Mouse (Mus musculus): ENCODE measurements around the gene 4933424G06Rik. TPM values are rescaled to one million over a fixed set of nuclear protein-coding genes. Genes with fewer than 3 reads are reported as not detected.

Gene 4933424G06Rik
- polyA plus RNA-seq, 1 experiment: not detected

DNA sequence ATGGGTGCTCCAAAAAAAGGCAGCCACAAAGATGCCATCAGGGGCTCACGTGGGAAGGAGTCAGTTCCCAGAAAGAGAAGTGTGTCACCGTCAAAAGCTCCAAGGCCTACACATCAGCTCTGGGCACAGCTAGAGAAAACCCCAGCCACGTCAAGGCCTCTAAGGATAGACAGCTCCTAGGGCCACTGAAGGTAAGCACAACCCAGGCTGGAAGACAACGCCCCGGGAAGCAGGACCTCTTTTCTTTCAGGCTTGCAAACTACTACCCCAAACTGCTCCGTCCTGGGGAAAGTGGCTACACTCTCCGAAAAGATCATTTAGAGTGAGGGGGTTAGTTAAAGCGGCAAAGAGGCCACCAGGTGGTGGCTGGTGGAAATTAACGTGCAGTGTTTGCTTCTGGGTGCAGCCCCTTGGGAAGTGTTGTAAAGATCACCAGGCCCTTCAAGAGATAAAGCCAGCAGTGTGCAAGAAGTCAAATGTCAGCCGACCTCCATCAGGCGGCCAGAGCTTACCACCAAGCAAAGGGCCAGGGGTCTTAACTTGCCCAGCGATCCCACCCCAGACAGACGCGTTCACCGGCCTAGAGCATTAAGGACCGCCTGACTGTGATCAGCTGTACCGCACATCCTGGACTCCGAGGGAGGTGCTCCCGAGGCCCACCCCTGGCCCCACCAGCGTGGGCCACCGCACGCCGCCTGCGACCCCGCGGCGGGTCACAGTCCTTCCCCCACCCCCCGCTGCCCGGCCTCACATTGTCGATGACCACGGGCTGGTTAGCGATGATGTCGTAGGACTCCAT is 695 bp upstream of the 4933424G06Rik start:
- DNase-seq (ENCODE audit: low read depth): no peak

DNA sequence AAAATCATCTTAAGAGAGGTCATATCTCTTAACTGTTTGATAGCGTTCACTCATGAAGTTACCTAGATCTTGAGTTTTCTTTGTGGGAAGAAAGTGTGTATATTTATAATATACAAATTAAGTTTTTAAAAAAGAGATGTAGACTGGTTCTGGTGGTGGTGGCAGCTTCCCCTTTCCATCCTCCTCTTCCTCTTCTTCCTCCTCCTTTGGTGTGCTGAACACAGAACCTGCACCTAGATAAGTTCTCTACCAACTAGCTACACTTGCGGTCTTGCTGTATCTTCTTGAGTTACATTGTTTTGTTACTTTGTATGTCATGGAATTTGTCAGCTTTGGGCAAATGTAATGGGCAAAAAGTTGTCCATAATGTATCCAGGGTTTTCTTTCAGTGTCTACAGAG is 1.2 kb downstream of the 4933424G06Rik start:
- no peak for DNase-seq (ENCODE audit: low read depth)

DNA sequence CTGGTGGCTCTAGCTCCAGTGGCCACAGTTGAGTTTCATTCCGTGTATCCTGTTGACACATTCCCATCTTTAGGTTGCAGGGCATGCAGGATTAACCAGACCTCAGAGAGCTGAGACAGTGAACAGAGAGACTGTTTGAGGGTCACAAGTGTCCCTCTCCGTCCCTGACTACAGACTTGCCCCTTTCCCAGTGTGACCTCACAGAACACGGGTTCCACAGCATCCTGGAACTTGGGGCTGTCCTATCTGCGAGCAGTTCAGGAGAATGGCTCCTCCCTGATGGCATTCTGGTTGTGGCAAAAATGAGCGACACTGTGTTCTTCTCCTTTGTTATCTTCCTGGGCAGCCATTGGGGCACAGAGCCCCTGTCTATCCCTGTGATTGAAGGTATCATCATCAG is 4.4 kb downstream of the 4933424G06Rik start, which contains the start of gene Actr1b:
Gene Actr1b (minus strand): TSS at position 112 of the 400 bp plus-strand sequence.
- no peak for DNase-seq (ENCODE audit: low read depth)

DNA sequence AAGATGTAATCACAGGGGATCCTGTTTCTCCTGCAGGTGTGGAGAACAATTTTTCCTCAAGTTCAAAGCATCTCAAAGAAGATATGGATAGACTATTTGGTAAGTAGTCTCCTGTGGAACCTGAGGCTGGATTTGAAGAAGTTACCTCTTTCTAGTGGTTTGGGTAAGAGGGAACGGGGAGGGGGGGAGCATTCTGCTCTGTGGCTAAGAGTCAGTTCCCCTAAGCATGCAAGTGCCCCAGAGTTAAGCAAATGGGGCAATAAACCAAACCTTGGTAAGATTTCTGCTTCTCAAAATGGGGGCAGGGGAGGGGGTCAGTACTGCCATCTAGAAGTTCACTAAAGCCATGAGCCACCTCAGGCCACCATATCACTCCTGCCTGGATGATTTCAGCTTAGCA is 8.8 kb downstream of the 4933424G06Rik start:
- no peak for DNase-seq (ENCODE audit: low read depth)

DNA sequence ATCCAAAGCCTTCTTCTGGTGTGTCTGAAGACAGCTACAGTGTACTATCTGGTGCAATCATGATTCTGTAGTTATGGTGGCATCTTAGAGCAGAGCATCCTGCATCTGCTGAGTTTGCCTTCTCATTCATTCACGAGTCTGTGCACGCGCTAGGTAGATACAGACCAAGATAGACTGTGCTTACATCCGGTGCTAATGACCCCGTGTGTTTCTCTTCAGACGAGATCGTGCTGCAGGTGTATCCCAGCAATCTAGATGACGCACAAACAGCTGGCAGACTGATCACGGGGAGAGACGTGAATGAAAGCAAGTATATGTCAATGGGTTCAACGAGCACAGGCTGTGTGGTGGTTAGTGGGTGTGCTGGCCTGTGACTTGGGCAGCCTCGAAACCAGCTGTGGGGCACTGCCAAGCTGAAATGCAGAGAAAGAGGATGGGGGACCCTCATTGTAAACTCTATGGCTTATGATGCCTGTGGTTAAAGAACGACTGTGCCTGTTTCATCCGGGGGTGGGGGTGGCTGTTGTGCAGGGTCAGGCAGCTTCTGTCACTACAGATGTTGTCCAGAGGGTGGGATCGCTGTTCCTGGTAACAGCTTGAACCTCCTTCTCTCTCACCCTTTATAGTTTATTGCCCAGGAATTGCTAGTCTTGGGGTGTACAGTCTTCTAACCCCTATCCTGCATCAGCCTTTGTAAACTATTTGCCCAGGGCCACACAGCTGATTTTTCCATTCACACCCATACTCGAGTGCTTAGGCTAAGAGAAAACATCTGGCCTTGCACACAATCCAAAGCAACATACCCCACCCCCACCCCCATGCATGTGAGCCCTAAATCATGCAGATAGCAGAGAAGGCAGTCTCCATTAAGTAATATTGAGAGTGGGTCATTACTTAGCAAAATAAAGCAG is 13.5 kb downstream of the 4933424G06Rik start:
- no peak for DNase-seq (ENCODE audit: low read depth)

DNA sequence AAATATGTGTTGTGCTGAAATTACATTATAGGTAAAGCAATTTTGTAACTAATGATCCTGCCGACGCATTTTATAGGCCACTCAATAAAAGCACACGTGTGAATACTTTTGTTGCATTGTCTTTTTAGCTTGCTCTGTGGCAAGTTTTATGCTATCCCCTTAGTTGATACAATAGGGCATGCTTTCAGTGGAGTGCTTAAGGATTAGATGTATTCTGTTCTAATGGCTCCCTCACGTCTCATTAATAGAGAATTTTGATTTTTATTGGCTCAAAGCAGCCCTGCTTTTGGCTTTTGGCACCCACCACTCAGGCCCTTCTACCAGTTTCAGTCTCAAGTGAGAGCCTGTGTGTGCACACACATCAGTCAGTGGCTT is 14.1 kb downstream of the 4933424G06Rik start:
- no peak for DNase-seq (ENCODE audit: low read depth)

DNA sequence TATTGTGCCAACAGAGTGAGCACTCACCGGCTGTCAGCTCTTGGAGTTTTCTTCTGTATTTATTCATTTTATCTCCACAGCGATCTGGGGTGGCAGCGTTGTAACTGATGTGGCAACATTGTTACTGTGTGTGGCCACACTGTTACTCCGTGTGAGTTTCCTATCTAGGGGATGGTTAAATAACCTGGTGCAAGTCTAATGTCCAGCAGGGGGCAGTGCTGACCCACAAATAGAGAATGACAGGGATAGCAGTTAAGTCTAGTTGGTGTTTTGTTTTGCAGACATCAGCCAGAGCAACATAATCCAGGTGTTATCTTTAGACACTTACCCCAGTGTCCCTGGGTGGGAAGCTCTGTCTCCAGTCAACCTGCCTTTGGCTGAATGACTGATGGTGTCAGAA is 27.4 kb downstream of the 4933424G06Rik start:
- DNase-seq (ENCODE audit: low read depth): no peak

DNA sequence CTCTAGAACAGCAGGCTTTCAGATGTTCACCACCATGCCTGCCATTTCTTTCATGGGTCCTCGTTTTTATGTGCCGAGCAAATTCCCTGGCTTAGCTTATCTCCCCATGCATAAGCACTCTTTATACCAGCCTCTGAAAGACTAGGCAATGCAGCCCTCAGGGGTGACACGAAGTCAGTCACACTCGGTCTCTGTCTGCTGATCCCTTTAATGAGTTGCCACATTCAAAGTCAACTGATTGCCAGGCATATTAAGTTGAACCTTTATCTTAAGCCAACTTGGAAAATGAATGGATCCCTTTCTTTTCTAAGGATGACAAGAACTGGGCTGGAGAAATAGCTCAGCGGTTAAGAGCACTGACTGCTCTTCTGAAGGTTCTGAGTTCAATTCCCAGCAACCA is 29.3 kb downstream of the 4933424G06Rik start:
- peak; percentile 54 for DNase-seq (ENCODE audit: low read depth)

DNA sequence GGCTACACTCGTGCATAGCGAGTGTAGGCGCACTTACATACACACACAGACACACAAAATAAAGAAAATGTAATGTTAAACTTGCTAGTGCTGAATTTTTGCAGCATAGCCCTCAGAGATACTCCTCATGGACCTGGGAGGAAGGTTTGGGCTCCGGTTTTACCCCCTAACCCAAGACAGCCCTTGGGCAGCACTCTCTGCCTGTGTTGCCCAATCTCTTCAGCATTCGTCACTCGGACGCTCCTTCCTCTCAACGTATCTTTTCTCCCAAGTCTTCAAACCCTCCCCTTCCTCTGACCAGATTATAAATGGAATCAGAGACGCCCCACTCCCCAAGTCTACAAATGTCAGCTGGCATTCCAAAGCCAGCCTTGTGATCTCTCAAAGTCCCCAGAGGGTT is 33.1 kb downstream of the 4933424G06Rik start:
- no peak for DNase-seq (ENCODE audit: low read depth)

DNA sequence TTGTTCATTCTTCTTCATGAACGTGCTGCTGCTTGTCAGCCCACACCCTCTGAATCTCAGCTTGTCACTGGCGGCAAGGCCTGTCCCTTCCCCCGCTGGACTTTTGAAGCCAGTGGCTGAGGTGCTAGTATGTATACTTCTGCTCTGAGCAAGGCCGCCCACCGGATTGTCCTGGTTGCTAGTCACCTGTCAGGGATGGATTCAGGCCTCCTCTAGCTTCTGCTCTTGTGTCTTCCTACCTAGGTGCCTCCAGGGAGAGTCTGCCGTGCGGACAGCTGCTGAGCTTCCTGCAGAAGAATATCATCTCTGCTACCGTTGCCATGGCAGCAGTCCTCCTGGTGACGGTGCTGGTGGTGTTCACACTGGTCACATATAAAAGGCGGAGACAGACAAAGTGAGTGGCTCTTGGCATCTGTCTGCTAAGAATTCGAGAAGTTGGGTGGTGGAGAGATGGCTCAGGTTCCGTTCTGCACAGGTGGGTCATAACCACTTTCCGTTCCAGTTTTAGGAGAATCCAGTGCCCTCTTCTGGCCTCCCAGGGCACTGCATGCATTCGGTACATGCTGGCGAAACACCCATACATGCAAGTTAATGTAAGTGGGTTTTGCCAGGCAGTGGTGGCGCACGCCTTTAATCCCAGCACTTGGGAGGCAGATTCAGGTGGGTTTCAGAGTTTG is 34.5 kb downstream of the 4933424G06Rik start:
- no peak for DNase-seq (ENCODE audit: low read depth)

DNA sequence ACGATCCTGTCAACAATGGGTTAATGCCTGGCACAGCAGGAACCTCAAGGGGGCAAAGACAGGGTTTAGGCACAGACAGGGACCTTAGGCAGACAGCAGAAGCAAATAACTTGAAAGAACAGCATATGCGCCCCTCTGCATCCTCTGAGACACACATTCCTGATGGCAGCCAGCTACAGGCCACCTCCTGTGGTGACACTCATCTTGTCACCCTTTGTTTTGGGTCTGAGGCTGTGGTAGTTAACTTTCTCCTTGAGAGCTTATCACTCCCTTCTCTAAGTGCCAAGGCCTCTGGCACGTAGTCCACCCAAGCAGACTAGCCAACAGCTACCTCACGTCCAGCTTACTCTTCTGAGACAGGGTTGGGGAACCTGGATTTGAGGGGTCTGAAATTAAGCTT is 35.7 kb downstream of the 4933424G06Rik start:
- no peak for DNase-seq (ENCODE audit: low read depth)

DNA sequence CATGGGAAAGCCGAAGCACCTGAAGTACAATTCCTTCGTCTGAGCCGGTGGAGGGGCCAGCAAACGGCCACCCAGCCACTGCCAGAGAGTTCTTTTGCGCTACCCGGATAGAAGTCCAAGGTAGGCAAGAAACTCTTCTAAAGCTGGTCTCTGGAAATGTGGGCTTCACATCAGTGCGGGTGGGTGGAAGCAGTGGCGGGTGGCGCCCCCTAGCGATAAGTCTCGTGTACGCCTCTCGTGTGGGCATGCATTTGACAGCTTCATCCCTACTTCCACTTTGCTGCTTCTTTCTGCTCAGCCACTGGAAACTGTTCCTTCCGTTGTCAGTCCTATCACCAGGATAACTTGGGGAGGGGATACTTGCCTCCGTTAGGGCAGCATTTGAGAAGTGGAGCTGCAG is 36.5 kb downstream of the 4933424G06Rik start:
- no peak for DNase-seq (ENCODE audit: low read depth)

DNA sequence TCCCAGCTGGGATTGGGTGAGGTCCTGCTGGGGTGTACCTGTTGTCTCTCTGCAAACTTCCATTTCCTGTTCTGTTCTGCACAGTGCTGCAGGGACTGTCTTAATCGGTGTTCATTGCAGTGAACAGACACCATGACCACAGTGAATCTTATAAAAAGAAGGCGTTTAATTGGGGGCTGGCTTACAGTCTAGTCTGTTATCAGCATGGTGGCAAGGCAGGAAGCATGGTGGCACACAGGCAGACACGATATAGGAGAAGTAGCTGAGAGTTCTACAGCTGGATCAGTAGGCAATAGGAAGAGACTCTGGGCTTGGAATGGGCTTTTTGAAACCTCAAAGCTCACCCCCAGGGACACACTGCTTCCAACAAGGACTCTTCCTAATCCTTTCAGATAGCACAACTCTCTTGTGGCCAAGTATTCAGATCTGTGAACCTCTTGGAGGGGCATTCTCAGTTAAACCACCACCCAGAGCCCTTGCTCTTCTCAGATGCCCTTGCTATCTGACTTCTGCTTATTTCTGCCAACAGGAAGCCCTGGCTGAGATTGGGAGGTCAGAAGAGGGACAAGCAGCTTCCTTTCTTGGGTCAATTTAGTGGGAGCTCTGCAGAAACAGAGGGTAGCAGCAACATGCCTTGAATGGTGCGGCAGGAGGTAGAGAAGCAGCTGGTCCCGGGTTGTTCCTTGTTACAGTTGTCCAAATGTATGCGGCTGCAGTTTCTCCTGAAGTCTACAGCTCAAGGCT is 44.2 kb downstream of the 4933424G06Rik start:
- DNase-seq (ENCODE audit: low read depth): no peak

DNA sequence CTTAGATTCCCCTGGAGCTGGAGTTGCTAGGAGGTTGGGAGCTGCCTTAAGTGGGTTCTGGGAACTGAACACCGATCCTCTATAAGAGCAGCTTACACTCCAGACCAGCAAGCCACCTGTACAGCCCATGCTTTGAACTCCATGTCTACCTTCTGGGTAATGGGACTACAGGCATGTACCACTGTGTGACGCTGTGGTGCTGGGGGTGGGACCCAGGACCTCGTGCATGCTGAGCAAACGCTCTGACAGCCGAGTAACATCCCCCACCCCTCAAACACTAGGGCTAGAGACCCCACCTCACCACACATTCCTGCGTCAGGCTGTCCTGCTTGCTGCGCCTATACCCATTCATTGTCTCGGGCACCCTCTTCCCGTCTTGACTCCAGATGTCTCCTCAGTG is 48.6 kb downstream of the 4933424G06Rik start:
- no peak for DNase-seq (ENCODE audit: low read depth)

DNA sequence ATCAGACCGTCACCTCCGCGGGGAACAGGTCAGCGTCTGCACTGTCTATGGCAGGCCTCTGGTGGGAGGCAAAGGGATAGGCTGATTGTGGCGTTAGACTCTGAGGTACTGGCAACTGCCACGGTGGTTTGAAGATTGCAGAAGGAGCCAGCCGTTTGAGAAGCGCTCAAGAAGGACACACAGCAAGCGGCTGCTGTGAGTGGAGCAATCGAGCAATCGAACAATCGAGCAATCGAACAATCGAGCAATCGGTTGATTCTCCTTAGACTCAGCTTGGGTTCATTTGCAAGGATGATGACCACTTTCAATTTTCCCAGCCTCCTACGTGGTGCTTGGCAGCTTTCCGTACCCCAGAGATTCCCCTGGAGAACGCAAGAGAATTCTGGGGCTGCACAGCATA is 49.1 kb downstream of the 4933424G06Rik start:
- DNase-seq (ENCODE audit: low read depth): no peak

DNA sequence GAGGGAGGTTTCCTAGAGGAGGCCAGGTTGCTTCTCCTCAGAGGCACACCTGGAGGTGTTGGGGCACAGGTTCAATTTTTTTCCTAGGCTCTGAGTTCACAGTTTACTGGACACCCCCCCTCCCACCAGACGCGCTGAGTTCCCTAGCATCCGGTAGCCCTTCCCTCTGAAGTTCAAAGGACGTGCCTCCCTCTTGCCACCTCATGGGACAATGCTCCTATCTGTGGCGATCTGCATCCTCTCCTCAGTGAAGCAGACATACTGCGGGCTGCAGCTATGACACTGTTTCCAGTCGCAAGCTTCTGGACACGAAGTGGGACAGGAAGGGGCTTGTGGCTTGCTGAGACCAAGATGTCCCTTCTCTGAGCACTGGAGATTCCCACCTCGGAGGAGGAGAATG is 50.5 kb downstream of the 4933424G06Rik start:
- DNase-seq (ENCODE audit: low read depth): no peak

DNA sequence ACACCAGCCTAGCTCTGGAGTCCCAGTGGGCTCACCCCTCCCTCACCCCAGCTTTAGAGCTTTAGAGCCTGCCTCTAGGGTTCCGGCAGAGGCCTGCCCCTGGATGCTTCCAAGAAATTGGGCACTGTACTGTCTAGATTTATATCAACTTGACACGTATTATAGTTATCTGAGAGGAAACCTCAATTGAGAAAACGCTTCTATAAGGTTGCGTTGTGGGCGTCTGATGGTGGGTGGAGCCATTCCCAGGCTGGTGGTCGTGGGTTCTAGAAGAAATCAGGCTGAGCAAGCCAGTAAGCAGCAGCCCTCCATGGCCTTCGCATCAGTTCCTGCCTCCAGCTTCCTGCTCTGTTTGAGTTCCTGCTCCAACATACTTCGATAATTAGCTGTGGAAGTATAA is 51.1 kb downstream of the 4933424G06Rik start:
- DNase-seq (ENCODE audit: low read depth): no peak

DNA sequence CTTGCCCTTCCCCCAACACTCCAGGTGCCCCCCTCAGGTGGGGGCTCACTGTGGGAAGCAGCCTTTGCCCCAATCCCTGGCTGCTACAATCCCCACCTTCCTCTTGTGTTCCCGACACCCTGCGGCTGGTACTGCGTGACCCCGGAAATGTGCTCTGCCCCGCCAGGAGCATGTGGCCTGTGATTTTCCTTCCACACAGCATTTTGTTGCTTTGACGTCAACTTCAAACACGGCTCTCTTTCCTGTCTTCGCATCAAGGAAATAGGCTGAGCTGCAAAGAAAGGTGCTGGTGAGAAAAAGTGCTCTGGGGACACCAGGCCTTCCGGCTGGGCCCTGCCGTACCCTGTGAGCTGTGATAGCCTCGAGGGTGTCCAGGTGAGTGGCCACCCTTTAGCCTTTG is 51.6 kb downstream of the 4933424G06Rik start, which contains the start of gene Zap70:
Gene Zap70 (plus strand): TSS at position 231 of the 400 bp plus-strand sequence.
- no peak for DNase-seq (ENCODE audit: low read depth)

DNA sequence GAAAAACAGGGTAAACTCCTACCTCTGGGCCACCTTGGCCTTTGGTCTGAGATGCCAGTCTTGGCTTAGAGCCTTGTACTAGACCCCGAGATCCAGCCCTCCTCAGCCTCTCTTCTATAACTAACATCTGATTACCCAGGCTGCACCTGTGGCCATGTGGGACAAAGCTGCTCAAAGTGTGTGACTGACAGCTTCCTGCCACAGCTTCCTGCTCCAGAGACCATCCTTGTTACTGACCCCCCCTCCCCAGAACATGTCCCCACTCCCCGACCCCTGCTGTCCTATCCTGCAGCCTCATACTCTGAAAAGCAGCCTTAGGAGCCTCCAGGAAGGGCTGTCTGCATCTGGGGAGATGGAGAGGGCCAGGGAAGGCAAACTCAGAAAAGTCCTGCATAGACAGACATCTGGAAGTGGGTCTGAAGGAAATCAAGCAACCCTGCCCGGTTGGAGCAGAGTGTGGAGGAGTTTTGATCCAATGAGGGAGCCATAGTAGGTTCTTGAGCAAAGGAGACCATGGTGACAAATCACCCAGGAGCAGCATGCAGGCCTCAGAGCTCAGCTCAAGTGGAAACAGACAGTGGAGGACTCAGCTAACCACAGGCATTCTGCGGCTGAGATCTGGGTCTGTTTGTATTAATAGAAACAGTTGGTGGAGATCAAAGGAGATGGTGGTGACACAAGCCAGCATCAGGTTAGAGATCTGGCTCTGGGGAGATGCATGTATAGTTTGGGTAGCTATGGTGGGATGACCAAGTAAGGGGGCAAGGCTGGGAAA is 56.7 kb downstream of the 4933424G06Rik start:
- DNase-seq (ENCODE audit: low read depth): no peak

DNA sequence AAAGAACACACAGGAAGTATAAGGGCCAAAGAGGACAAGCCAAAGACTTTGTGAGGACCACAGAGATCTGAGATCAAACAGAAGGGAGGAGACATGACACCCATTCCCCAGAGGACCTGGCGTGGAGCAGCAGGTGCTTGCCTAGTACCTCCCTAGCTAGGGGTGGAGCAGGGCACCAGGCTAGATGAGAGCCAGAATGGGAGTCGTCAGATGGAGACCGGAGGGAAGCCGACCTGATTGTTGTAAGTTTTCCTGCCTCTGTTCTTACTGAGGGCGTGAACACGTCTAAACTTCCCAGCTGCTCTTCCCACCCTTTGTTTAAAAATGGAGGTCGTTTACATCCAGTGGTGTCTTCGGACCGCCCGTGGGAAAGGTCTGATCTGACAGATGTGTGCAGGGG is 57.4 kb downstream of the 4933424G06Rik start:
- no peak for DNase-seq (ENCODE audit: low read depth)

DNA sequence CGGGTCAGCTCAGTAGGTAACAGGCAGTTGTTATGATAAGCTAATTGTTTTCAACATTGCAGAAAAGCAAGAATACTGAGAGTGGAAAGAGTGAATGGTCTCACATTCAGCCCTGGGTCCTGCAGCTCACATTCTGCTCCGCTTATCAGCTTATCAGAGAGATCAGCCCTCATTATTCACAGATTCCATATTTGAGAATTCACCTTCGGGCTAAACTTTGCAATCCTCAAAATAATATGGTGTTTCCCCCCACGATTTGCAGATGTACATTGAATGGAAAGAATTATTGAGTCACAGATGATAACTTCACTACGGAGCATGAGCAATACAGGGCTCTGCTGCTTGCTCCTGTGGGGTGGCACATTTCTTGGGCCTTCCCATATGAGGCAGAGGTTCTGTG is 58.8 kb downstream of the 4933424G06Rik start:
- no peak for DNase-seq (ENCODE audit: low read depth)

All from gonadal fat pad, adult 2 months (tissue).